Mouse (Mus musculus): ENCODE measurements around the gene Zmiz1. TPM values are rescaled to one million over a fixed set of nuclear protein-coding genes. Genes with fewer than 3 reads are reported as not detected.

The Zmiz1 gene
- total RNA-seq, 1 experiment from 2014 or later = 96.9 TPM

- peak; percentile 70 for DNase-seq
These were observed 130.3 kb downstream of the Zmiz1 start for GRCm38 (mm10) chr14:25588946-25589937.

- no peak for DNase-seq
These were observed 132.0 kb downstream of the Zmiz1 start for GRCm38 (mm10) chr14:25591000-25591399.

DNA sequence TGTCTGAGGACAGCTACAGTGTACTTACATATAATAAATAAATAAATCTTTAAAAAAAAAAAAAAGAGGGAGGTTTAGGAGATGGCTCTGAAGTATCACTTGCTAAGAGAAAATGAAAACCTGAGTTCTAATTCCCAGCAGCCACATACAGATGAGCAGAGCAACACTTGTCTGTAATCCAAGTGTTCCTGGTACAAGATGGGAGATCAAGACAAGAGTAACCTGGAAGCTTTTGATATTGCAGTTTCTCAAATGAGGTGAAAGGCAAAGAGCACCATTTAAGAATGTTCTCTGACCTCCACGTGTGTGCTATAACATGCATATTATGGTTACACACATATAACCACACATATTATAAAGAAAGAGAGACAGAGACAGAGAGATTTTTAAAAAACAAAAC, 132.4 kb downstream of the Zmiz1 start:
- DNase-seq = no peak

- DNase-seq = no peak
These were observed 133.5 kb downstream of the Zmiz1 start for GRCm38 (mm10) chr14:25592522-25592921.

DNA sequence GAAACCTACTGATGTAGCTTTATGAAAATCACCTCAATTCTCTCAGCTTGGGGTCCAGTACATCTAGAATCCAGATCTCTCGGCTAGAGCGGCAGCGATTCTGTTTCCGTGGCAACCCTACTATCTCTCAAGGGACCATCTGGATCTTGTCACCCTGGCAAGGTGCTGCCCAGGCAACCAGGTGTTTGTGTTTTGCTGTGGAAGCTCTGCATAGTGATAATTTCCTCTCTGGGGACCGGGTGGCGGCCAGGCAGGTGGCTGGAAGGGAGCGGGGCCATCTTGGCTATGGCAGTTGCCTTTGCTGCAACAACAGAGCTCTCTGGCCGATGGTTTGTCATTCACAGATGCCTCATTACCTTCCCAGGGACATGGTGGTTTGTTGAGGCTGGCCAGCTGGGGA, 134.9 kb downstream of the Zmiz1 start:
- no peak for DNase-seq

- DNase-seq = no peak
These were observed 135.6 kb downstream of the Zmiz1 start for GRCm38 (mm10) chr14:25594611-25595010.

- no peak for DNase-seq
These were observed 140.0 kb downstream of the Zmiz1 start for GRCm38 (mm10) chr14:25598960-25599359.

DNA sequence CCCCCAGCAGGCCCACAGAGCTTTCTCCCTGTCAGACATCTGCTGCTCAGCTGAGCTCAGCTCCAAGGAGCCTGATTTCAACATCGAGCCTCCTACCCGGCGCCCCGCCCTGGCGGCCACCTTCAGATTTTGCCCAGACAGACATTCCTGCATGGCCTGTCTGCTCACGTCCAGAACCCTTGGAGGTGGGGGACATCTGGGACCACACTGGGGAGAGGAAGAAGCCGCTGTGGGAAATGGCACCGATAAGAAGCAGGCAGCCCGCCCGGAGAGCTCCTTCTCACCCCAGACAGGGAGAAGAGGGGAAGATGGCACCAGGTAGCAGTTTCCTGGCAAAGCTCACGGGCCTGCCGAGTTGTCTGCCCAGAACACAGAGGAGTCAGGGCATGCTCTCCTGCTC, 140.9 kb downstream of the Zmiz1 start:
- peak; percentile 55 for DNase-seq

DNA sequence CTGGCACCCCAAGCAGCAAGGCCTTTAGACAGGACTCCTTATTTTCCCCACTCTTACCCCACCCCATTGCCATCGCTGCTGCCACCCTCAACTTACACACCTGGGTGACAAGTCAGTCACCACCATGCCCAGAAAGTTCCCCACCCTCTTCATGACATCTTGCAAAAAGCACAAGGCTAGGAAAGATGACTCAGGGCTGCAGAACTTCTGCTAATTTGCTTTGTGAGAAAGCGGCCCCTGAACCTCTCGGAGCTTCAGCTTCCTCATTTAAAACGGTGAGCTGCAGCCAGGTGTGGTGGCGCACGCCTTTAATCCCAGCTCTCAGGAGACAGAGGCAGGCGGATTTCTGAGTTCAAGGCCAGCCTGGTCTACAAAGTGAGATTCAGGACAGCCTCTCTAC, 141.4 kb downstream of the Zmiz1 start:
- no peak for DNase-seq

- no peak for DNase-seq
These were observed 142.0 kb downstream of the Zmiz1 start for GRCm38 (mm10) chr14:25600951-25601350.

- DNase-seq = peak; percentile 69
These were observed 143.0 kb downstream of the Zmiz1 start for GRCm38 (mm10) chr14:25602018-25602417.

GRCm38 (mm10) chr14:25604395-25605142, 145.6 kb downstream of the Zmiz1 start:
- DNase-seq = no peak

- DNase-seq = peak; percentile 81
These were observed 147.6 kb downstream of the Zmiz1 start for GRCm38 (mm10) chr14:25606372-25607140.

DNA sequence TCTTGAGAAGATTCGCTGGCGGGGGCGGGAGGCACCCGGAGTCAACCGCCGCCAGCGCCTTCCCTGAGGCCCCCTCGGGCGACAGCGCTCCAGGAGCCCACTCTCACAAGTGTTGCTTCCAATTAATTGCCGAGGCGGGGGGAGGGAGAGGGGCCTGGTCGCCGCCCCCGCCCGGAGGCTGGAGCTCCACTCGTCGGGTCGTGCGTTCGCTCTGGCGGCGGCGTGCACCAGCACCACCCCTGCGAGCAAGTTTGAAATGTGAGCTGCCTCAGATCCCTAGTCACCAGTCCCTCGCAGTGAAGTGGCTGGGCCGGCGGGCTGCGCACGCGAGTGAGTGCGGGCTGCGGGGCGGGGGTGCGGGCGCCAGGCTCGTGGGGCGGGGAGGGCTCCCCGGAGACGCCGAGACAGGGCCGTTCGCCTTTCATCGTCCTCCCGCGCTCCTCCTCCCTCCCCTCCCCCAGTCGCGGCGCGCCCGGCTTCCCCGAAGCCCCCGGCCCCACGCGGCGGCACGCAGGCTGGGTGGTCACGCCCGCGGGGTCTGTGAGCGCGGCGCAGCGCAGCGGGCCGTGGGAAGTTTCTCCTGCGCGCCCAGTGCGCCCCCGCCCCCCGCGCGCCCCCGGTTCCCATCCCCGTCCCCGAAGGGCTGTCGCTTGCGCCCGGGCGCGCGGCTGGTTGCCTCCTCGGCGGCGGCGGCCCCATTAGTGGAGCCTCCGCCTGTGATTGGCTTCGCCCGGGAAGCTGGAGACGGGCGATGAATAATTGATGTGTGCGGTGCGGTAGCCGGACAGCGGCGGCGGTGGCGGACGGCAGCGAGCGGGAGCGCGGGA, 148.4 kb downstream of the Zmiz1 start:
- peak; percentile 75 for DNase-seq

DNA sequence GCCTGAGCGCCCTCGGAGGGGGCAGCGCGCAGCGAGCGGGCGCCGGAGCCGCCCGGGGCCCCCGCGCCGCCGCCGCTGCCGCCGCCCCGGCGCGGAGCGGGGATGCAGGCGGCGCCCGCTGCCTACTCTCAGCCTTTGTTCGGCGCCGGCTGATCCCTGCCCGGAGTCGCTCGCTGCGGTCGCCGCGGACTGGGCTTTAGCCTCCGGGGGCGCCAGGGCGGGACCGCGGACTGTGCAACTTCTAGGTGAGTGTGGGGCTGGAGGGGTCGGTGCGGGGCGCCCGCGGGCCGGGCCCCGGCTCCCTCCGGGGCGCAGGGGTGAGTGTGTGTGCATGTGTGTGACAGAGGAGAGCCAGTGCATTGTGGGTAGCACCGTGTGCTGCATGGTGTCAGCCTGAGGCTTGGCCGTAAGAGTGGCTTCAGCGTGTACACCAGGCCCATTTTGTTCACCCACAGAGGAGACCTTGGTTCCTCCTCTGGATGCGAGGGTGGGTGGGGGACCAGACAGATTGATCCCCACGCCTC, 149.0 kb downstream of the Zmiz1 start:
- DNase-seq = peak; percentile 60

DNA sequence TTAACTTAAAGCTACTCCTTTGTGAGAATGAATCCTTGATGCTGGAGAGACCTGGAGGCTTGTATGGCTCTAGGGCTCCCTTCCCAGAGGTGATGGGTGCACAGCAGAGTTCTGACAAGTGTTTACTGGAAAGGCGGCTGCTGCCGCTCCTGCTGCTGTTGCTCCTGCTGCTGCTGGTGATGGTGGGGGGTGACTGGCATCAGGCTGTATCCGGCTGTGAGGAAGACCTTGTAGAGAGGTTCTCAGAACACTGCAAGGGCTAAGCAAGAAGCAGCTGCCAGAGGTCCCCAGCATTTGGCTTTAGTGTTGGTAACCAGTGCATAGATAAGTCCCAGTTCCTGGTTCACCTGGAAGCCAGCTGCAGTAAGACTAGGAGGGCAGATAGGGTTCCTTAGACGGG, 149.6 kb downstream of the Zmiz1 start:
- DNase-seq = no peak

- DNase-seq = no peak
These were observed 150.4 kb downstream of the Zmiz1 start for GRCm38 (mm10) chr14:25609355-25609754.

GRCm38 (mm10) chr14:25610396-25611158, 151.6 kb downstream of the Zmiz1 start:
- peak; percentile 37 for DNase-seq

DNA sequence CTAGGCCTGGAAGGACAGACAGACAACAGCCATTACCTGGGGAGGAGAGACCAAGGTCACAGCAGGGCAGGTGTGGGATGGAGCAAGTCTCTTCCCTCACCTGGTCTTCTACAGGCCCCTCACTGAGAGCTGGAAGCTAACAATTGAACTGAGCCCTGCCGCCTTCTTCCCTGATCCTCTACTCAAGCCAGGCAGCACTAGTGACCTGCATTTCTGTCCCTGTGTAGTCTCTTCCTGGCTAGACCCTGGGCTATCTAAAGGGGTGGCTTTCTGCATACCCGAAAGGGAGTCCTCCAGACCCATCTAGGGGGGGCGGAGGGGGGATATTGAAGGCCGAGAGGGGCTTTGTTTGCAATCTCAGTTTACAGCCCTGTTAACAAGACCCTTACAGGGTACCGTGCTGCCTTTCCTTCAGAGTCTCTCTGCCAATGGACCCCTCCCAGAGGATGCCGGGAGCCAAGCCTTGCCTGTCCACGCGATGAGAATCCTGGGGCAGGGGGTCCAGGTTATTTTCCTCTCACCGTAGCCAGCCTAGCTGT, 152.2 kb downstream of the Zmiz1 start:
- no peak for DNase-seq

Data from adrenal gland, postnatal 14 days (tissue).